Mouse (Mus musculus) kidney, embryonic 14.5 days (tissue): Measurements from ENCODE around the gene Vmn1r224. TPM values are rescaled to one million over a fixed set of nuclear protein-coding genes. Genes with fewer than 3 reads are reported as not detected.

Experiments
- ATAC-seq: fragments of 200-750 bp; cut with Nextera tagmentation; 2 replicates; pipeline ENCODE4 v1.8.0; 2017; ENCODE audit warnings: moderate number of reproducible peaks, mild to moderate bottlenecking, moderate TSS enrichment, moderate library complexity; ENCODE audit not compliant: low FRiP score, low TSS enrichment
- H3K27ac ChIP-seq: fragments of 300-500 bp; sonication (generic); 2 replicates; pipeline ENCODE4 v1.5.1; 2014; ENCODE audit warnings: low read depth, mild to moderate bottlenecking, low read length, moderate library complexity, mixed read lengths
- H3K27me3 ChIP-seq: fragments of 300-500 bp; sonication (generic); 2 replicates; pipeline ENCODE4 v1.6.1; 2014; ENCODE audit warnings: mild to moderate bottlenecking, low read length; ENCODE audit not compliant: control insufficient read depth, insufficient read depth
- H3K36me3 ChIP-seq: fragments of 300-500 bp; sonication (generic); 2 replicates; pipeline ENCODE4 v1.6.1; 2014; ENCODE audit warnings: low read length, mixed read lengths; ENCODE audit not compliant: control insufficient read depth, insufficient read depth
- H3K4me1 ChIP-seq: fragments of 300-500 bp; sonication (generic); 2 replicates; pipeline ENCODE4 v1.6.1; 2014; ENCODE audit warnings: low read length, mixed read lengths; ENCODE audit not compliant: control insufficient read depth, insufficient read depth
- H3K4me2 ChIP-seq: fragments of 300-500 bp; sonication (generic); replicated peaks from 2 replicates; pipeline ENCODE4 v1.6.1; 2014; ENCODE audit warnings: low read depth, mild to moderate bottlenecking, low read length
- H3K4me3 ChIP-seq: fragments of 300-500 bp; sonication (generic); 2 replicates; pipeline ENCODE4 v1.5.1; 2014; ENCODE audit warnings: mild to moderate bottlenecking, low read length
- H3K9ac ChIP-seq: fragments of 300-500 bp; sonication (generic); 2 replicates; pipeline ENCODE4 v1.6.1; 2014; ENCODE audit warnings: low read depth, mild to moderate bottlenecking, low read length, moderate library complexity
- H3K9me3 ChIP-seq: fragments of 300-500 bp; sonication (generic); 2 replicates; pipeline ENCODE4 v1.6.1; 2016; ENCODE audit warnings: low read length; ENCODE audit not compliant: control insufficient read depth
- WGBS: fragments of 180-500 bp; shearing (Covaris S2); extraction: QIAGEN DNeasy Blood & Tissue Kit; methylation state at CpG from one replicate; pipeline ENCODE4 v1.1.7; 2014; 5-methylcytosine and 5-hydroxymethylcytosine counted together
- polyA plus RNA-seq: library from polyadenylated mRNA; unstranded; fragments of >200 nt; fragmentation: Nextera tagmentation; extraction: Ambion mirVana; gene quantifications from 2 replicates; pipeline ENCODE4 v1.2.1, GENCODE M21; 2014

Vmn1r224 gene
- not detected in 2 replicates for polyA plus RNA-seq

GRCm38 (mm10) chr17:20413846-20414245 lies at the start of gene Vmn1r224:
Gene Vmn1r224, plus strand, starts transcription at chr17:20414146.
- Histone ChIP-seq H3K9ac (no peak within 1 kb of the TSS), H3K36me3 (no peaks in the 10 kb centered on the region), H3K4me3 (no peak within 1 kb of the TSS), H3K27me3 (no peaks in the 10 kb centered on the region), H3K4me1 (no peaks in the 10 kb centered on the region), H3K9me3 (no peaks in the 10 kb centered on the region; the same call in 1 of the 2 replicates), H3K4me2 (no peak within 1 kb of the TSS), H3K27ac (no peak within 1 kb of the TSS)
- ATAC-seq: no peak
- WGBS: 33% methylated on average over 1 of the region's 1 CpGs

DNA sequence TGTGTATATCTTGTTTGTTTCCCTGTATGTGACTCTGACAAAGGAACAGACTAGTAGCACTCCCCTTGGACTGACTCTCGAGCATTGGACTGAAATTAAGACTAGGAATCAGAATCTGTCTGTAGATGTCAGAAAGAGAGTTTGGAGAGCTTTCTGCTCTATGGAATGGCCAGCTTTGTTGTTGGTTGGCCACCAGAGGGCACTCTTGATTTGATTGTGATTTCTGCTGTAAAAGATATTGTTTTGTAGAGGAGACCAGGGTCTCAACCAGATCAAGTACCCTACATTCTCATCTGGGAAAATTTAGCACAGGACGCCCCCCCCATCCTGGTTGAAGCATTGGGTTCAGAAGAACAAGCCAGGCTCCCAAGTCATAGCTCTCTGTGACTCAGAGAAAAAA lies 14.8 kb upstream of the Vmn1r224 start:
- WGBS: 57% methylated on average over 2 of the region's 2 CpGs
- Histone ChIP-seq H3K9me3 (peaks cover 9% of the 10 kb centered on the region), H3K4me1 (no peaks in the 10 kb centered on the region), H3K36me3 (no peaks in the 10 kb centered on the region), H3K4me3 (no peak overlapping the region), H3K9ac (no peak overlapping the region), H3K27ac (no peak overlapping the region), H3K27me3 (no peaks in the 10 kb centered on the region), H3K4me2 (no peak overlapping the region)
- no peak for ATAC-seq

DNA sequence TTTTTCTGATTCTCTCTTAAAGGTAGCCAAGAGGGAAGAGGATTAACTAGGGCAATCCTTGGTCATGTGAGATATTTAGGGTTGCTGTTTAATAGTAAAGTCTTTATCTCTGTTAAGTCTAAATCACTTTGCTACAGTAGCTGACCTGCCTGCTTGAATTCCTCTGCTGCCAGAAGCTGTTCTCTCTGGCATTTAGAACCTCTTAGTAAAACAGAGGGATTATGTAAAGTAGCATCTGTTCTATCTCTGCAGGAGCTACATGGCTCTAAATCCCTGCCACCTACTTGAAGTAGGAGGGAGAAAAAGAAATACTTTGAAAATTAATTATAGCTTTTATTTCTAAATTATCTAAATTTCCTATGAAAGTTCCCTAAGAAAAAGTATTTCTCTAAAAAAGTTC lies 25.3 kb downstream of the Vmn1r224 start:
- no peak for ATAC-seq

DNA sequence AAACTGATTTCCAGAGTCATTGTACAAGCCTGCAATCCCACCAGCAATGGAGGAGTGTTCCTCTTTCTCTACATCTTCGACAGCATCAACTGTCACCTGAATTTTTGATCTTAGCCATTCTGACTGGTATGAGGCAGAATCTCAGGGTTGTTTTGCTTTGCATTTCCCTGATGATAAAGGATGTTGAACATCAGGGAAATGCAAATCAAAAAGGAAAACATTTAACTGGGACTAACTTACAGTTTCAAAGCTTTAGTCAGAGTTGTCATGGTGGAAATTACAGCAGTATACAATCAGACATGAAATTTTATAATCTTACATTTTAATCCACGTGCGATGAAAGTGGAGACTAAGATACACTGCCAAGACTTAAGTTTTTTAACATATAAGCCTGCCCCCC lies 59.4 kb downstream of the Vmn1r224 start:
- Histone ChIP-seq H3K4me3 (no peak overlapping the region), H3K27ac (no peak overlapping the region), H3K4me1 (no peaks in the 10 kb centered on the region), H3K4me2 (no peak overlapping the region), H3K9ac (no peak overlapping the region), H3K36me3 (no peaks in the 10 kb centered on the region), H3K27me3 (no peaks in the 10 kb centered on the region), H3K9me3 (no peaks in the 10 kb centered on the region)
- WGBS: 81% methylated on average over 3 of the region's 3 CpGs
- ATAC-seq: no peak

More for the DNA sequence above, 25.3 kb downstream of the Vmn1r224 start:
- Histone ChIP-seq H3K36me3 (no peaks in the 10 kb centered on the region), H3K9ac (no peak overlapping the region), H3K9me3 (peaks cover 3% of the 10 kb centered on the region; the same call in 1 of the 2 replicates), H3K27me3 (no peaks in the 10 kb centered on the region), H3K4me2 (no peak overlapping the region), H3K4me3 (no peak overlapping the region), H3K4me1 (no peaks in the 10 kb centered on the region), H3K27ac (no peak overlapping the region)

Other genes with a start within 250 kb of the Vmn1r224 start
- gene Fpr-rs6, start 231.0 kb upstream of the Vmn1r224 start, polyA plus RNA-seq: not detected in 2 replicates
- gene Vmn2r105, start 179.1 kb upstream of the Vmn1r224 start, polyA plus RNA-seq: not detected in 2 replicates
- not detected in 2 replicates for gene Vmn2r106, start 128.6 kb upstream of the Vmn1r224 start, polyA plus RNA-seq
- not detected in 2 replicates for gene Vmn2r107, start 68.9 kb upstream of the Vmn1r224 start, polyA plus RNA-seq
- not detected in 2 replicates for gene Vmn2r108, start 67.2 kb downstream of the Vmn1r224 start, polyA plus RNA-seq
- gene Vmn1r225, start 84.0 kb downstream of the Vmn1r224 start, polyA plus RNA-seq: not detected in 2 replicates
- gene Vmn2r109, start 150.6 kb downstream of the Vmn1r224 start, polyA plus RNA-seq: not detected in 2 replicates
- 0.03 and 0.06 TPM in 2 replicates for gene Vmn2r110, start 182.3 kb downstream of the Vmn1r224 start, polyA plus RNA-seq
- not detected in 2 replicates for gene Fpr-rs3, start 210.7 kb downstream of the Vmn1r224 start, polyA plus RNA-seq